Mouse (Mus musculus): ENCODE measurements at regions not wholly inside any gene's neighbourhood (a gene's known extent, or its start where the extent isn't known, plus 50 kb on each side); places are given as distances from the start of the nearest gene placed in this dataset.

DNA sequence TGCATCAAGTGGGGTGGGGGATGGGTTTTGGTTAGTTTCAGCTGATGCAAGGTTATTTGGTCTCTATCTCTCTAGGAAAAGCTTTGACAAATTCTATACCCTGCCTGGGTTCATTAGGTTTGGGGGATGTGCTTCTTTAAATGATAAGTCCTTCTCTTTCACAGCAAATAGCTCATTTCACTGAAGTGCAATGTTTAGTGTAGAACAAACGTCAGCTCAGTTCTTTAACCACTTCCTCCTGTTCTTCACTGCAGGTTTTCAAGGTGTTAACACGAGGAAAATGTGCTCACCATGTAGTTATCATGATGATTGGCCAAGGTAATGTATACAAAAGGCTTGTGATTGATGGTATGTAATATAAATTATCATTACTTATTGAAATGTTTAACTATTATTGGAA is 659.5 kb upstream of the A1bg start:
- DNase-seq: no peak

DNA sequence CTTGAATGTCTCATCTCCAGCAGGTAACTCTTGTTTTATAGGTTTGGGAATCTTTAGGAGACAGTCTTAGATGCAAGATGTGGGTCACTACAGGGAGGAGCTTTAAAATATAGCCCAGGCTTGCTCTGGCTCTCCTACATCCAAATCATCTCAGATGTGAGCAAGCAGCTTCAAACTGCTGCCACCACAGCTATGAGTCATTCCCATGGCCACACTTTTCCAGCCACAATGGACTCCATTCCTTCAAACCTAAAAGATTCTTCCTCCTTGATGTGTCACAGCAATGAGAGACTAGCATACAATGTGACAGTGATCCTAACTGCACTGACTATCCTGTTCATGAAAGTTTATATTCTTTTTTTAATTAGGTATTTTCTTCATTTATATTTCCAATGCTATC is 640.5 kb upstream of the A1bg start:
- no peak for DNase-seq

DNA sequence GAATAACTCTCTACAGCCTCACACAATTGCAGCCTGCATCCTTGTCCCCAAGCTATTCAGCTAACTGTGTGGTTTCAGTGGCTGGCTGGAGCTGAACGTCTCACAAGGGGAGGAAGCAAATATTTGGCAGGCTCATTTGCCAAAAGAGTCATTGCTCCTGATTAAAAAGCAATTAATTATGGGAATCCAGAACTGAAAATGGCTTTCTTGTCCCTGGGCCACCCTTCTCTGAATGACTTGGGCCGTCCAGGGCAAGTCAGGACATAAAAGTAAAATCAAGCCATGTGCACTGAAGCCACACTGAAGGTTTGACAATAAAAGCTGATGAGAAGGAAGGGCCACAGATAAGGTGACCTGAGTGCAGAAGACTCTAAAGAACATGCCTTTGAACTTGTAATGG is 639.4 kb upstream of the A1bg start:
- DNase-seq: no peak

DNA sequence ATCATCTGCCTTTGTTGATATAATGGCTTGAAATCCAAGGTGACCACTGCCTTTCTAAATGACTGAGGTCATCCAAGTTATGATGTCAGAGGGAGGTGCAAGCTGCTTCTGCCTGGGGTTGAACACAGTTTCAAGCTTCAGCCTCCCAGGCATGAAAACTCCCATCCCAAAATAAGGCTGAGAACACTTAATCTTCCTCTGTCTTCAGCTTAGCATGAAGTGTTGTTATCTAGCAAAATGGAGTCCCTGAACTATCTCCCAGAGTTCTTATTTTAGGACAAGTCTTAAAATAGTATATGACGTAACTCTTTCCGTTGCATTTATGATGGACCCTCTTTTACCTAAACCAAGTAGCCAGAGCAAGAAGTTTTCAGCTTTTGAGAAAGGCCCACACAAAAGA is 631.1 kb upstream of the A1bg start:
- no peak for DNase-seq

DNA sequence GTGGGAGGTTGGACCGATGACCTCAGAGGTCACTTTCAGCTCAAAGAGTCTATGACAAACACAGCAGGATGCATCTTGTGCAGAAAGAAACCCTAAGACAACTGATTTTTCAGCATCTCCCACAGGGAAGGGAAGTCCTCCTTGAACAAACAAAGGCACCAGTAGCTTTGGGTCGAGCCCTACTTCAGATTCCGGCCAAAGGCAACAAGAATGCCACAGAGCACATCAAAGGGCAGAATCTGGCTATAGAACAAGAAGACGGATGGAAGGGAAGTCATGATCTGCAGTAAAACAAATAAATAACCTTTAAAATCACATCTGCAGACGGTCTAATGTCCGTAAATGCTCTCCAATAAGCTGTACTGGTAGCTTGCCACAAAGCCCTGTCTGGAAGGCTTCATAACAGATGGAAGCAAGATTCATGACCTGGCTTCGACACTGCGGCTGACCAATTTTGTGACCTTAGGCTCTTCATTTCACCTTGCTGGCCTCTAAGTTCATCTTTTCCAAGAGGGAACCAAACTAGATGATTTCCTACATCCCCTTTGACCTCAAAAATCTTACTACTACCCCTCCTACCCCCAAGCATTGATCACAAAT is 630.4 kb upstream of the A1bg start:
- DNase-seq: no peak

DNA sequence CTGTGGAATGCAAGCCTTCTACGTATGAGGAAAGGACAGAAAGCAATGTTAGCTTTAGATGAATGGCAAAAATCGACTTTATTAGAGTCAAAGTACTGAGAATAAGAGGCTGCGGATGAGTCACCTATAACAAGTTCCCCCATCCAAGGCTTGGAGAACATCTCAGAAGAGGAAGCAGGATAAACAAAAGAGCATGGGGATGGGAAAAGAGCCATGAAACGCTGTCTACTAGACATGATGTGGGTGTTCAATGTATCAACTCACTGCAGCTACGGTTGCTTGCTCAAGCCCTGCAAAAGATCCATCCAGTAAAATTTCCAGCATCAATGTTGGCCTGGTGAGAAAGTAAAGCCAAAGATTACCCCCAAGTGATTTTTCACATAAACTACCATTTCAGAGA is 628.4 kb upstream of the A1bg start:
- no peak for DNase-seq

DNA sequence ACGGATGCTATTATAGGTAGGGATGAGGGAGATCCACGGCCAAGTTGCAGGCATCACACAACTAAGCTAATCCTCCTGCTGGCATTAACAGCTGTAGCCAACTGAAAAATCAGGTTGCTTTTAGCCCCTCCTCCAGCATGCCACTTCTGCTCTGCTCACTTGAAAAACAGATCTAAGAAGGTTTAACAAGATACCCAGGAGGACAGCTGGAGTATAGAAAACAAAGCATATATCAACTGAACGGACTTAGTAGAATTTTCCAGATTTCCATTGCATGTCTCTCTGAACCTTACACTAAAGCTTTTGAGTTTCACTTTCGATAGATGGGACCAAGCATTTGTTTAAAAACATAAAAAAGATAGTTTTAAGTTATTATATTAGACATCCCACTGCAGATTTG is 625.6 kb upstream of the A1bg start:
- DNase-seq: no peak

DNA sequence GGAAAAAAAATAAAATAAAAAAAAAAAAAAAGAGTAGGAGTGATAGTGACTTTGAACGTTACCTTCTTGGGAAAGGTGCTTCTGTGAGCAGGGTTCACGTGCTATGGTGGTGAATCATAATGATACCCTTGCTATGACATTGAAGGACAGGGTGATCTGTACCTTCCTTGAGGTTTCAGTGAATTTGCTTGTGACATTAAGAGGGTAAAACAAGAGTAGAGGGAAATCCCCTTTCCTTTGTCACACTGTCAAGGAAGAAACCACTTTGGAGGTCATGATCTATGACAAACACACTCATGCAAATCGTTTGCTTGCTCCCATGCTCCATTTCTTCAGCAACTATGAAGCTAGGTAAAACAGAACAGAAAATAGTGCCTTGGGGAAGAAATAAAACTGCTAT is 623.8 kb upstream of the A1bg start:
- no peak for DNase-seq

DNA sequence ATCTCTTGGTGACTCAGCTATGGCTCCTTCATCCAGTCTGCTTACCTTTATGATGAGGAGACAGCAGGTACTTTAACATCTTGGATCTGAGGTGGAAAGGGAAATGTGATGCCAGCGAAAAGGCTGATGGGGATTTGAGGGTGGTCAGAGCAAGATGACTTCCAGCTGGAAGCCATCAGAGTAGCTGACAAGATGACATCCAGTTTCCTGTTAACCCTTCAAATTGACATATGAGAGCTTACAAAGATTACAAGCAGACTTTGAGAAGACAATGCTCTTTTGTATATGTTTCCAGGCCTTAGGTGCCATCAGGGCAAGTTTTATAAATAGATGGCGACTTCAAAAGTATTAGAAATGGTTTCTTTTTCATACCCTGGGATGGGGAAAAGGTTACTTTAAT is 621.3 kb upstream of the A1bg start:
- no peak for DNase-seq

DNA sequence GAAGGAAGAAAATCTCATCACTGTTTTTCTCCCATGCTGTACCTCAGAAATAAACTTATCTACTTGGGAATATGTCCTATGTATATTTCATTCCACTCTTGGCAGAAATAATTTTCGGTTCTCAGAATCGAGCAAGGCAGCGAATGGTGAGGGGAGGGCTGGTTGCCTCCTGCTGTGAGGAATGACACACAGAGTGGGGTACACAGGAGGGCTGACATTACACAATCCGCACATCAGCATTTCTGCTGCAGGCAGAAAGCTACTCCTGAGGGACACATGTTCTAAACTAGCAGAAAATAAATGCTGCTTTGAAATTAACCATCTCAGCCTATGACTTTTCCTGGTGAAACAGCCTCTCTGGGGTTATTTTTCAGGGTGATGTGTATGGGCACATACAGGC is 618.8 kb upstream of the A1bg start:
- no peak for DNase-seq

DNA sequence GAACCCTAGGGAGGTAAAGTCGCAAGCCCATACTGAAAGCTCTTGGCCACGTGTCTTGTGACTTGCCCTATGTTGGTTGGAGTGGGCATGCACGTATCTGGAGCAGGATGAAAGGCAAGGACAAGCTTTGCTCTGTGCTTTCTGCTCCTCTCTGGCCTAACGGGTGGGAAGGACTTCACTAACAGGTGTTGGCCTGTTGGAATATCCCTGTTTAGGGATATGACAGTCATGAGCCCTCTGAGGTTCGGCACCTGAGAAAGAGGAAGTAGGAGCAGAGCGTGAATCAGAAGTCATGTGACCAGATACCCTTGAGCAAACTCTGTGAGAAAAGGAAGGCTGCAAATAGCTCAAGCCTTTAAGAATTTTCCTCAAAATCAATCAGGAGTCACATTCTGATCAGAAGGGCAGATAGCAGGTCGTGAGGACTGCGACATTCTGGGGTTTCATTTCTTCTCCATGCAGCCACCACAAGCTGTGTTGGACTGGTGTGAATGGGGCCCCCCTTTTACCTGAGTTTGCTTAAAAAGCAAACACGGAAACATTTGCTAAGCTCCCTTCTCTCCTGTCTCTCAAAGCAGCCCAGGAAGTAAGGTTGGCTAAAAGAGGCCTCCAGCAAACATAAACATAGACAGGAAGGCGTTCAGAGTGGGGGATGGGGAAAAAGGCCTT is 618.1 kb upstream of the A1bg start:
- no peak for DNase-seq

DNA sequence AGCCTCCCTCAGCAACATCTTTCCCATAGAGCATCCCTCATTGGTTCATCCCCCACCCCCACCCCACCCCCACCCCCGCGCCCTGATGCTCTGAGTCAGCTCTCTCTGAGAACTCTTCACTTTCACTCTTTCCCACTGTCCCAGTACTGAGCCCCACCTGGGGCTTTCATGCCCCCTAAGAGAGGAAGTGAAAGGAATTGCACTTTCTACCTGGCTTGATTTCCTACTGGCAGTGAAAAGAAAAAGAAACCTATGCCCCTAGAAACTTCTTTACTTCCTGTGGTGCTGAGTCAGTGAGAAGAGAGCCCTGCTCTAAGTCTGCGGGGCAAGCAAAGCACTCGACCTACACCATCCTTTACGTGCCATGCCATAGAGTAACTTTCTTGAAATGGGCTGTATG is 616.1 kb upstream of the A1bg start:
- no peak for DNase-seq

DNA sequence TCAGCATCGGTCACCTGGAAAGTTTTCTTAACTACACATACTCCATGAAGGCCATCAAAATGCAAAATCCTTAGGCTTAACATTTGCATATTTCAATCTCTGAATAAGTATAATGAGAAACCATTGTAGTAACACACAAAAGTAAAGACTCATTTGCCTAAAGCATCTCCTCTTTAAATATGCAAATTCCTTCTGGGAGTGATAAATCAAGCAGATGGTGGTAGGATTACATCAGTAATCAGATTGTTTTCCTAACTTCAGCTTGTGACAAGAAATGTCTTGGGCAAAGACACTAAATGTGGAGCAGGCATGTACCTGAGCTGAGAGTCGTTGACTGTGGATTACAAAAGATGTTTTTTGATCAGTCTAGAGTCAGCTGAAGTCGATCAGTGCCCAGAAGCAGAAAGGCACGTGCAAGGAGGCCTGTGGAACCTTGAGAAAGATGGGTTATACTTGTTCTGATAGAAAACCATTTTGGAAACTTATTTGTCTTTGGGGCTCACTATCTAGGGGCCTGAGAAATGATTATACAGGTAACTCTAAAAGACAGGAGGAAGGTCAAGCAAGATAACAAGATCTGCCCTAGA is 615.5 kb upstream of the A1bg start:
- no peak for DNase-seq

DNA sequence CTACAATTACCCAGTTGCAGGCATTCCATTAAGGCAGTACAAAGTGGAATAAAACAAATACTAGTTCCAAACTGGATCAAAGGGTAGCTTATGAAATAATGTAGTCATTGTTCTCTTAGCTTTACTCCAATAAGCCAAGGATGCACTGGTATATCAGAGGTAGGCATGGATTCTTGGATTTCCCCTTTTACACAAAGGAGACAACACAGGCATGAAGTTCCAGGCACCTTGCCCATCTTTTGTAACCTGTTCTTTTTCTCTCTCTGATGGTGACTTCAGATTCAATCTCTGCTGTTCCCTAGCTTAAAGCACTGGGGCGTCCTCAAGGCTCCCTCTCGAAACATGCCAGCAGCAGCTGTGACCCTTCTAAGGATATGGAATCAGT is 613.5 kb upstream of the A1bg start:
- no peak for DNase-seq

DNA sequence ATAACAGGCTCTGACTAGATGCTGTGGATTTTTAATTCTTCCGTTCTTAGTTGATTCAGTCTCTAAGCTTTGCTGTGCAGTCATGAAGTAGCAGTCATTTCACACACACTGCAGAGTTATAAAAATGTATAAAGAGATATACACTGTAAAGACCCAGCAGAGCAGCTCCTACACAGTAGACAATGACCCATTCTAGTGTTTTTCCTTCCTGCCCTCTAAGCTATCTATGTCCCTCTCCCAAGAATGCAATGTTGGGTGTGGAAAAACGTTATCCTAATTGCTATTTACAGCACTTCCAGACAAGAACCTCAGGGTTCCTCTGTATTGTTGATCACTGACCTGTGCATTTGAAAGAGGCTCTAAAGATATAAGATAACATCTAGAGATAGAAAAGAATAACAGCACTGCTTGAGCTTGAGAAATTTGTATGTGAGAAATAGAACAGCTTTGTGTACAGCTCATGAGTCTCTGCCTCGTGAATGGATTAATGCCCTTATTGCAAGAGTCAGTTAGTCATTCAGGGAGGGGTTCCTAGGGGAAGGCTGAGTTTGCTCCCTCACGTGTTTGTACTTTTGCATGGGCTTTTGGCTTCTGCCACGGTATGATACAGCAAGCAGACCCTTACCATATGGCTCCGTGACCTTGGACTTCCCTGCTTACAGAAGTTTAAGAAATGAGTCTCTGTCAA is 613.0 kb upstream of the A1bg start:
- DNase-seq: no peak

DNA sequence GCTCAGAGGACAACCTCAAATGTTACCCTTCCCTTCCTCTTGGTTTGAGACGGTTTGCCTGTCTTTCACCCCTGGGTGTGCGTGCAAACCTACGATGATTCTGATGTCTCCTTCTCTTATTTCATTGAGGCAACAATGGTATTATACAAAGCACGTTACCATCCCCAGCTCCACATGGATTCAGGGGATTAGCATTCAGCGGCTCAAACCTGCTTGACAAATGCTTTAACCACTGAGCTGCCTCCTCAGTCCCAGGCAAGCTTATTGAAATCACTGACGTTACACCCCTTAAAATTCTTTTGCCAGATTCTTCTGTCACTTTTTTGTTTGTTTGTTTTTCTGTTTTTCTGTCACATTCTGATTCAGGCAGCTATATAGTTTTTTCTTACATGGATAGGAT is 612.4 kb upstream of the A1bg start:
- DNase-seq: no peak

DNA sequence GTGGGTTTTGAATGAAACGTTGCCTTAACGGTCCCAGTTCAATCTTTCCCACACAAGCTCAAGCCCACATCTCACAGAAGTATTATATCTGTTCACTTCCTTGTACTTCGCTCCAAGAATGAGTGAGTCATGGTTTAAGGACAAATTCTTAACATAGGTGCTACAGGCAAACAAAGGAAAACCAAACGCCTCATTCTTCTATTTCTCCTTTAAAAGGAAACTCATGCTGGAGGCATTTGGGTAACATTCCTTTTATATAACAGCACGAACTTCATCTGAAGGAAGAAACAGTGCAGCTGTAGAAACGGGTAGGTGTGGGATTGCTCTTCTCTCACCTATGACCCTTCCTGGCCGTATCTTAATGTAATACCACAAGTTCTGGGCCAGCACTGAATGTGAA is 610.0 kb upstream of the A1bg start:
- DNase-seq: no peak

DNA sequence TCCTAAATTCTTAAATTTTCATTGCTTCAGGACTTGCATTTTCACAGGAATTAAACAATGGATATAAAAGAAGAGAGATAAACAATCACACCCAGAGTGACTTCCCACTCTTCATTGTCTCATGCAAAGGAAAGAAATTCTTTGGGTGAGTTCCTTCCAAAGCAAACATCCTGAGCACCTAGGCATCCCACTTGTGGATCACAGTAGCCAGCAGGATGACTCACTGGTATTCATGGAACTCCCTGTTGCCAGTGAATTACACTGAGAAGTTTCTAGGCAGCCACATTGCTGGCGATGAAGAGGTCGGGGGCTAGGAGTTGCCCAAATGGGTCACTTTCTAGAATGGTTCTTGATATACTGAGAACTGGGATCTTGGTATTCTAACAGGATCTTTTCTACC is 609.2 kb upstream of the A1bg start:
- DNase-seq: no peak

DNA sequence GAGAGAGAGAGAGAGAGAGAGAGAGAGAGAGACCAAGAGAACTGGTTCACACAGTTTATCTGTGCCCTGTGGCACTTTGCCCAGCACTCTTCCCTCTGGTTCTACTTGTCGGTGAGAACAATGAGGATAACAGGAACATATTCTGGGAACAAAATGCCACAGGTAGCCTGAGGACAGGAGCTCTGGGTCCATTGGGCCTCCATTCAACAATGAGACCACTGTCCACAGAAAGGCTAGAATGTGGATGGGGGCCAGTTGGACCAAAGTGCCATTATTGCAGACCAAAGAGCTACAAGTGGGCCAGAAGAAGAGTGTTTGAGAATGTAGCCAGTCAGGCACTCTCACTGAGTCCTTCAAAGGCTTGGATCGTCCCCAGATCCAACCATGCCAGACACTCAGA is 600.2 kb upstream of the A1bg start:
- no peak for DNase-seq

DNA sequence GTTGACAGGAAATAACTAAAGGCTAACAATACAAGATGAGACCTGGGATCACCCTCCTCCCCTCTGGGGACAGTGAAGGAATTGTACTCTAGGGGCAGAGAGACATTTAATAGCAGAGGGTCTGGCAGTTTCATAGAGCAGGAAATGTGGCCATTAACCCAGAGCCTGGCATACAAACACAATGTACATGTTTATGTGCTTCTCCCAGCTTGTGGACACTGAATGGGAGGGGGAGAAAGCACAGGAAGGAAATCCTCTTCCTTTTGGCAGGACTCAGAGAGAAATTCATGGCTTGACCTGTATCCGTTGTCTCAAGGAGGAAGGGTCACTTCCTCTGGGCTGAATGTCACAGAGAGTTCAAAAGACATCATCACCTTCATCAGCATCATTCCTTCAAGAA is 594.5 kb upstream of the A1bg start:
- DNase-seq: peak; percentile 4

DNA sequence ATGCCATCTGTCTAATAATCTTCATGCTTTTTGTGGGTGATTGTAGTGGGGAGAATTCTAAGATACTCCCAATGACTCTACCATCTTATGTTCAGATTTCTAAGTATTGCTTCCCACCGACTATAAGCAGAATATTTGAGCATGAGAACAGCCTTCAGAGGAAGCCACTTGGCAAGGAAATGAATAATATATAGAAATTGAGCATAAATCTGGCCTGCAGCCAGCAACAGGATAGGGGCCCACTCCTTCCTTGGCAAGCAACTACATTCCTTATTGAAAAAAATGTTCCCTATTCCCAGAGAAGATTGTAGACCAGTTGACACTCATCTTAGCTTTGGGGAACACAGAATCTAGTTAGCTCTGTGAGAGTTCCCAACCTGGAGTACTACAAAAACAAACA is 591.5 kb upstream of the A1bg start:
- DNase-seq: no peak

DNA sequence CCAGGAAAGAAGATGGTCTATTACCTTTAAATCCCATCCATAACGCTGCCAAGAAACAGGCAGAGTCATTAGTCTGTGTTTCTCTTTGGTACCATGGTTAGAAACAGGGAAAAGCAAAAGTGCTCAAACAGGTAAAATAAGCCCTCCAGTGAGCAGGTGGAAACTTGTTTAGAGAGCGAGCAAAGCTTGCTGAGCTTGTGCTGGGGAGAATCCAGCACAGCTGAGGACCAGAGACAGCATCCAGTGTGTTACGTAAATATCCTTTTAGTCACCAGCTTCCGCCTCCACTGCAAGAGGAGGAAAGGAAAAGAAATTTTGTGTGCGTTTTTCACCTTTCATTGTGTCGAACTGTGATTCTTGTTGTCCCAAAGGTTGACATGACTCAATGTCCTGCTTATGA is 586.0 kb upstream of the A1bg start:
- no peak for DNase-seq

DNA sequence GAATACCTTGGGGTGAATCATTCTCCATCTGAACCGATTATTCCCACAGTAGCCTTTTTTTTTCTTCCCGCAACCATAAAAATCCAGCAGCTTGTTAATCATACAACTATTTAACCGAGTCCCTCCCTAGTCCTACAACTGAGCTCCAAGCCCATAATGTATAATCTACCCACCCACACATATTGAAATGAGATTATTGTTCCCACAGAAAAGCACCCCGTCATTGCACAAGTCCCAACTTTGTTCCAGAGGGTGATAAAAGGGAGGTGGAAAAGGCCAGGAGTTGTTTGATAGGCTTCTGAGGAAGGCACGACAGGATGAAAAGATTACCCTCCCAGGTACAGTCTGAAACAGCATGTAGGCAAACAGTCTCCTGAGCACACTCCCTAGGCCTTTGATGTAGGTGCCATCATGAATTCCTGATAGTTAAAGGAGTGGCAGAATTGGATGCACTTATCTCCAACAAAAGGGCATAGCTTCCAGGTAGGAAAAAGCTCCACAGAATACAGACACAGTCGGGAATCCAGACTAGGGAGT is 583.6 kb upstream of the A1bg start:
- no peak for DNase-seq

DNA sequence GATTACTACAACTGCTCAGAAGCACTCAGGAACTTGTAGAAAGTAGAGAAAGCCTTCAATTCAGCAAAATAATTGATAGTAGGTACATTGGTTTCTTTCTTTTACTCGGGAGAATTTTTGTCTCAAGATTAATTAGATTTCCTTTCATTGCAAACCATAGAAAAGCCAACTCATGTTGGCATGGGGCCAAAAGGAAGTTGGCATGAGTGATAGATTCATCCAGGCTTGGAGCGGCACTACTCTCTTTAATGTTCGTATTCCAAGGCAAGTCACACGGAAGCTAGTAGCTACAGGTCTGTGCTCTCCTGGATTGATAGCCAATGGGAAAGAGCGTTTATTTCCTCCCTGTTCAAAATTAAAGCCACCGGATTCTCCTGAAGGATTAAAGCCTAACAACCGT is 580.6 kb upstream of the A1bg start:
- peak; percentile 22 for DNase-seq

Measured in adrenal gland, adult 8-10 months (tissue).